Mouse (Mus musculus) hindbrain, embryonic 13.5 days (tissue): ENCODE results near the gene H2afz. TPM values are rescaled to one million over a fixed set of nuclear protein-coding genes. Genes with fewer than 3 reads are reported as not detected.
"Not testable (repeated sequence)": the region's sequence is repeated elsewhere in the genome, so short reads cannot be mapped to it uniquely, and the experiment has no call there.

ENCODE experiments used
- ATAC-seq: fragments of 200-750 bp; cut with Nextera tagmentation; 2 replicates; pipeline ENCODE4 v1.8.0; 2017; ENCODE audit warnings: moderate TSS enrichment; ENCODE audit not compliant: low FRiP score
- H3K27ac ChIP-seq: fragments of 300-500 bp; sonication (generic); 2 replicates; pipeline ENCODE4 v1.5.1; 2015; ENCODE audit warnings: inconsistent platforms, mild to moderate bottlenecking, moderate library complexity
- H3K27me3 ChIP-seq: fragments of 300-500 bp; sonication (generic); 2 replicates; pipeline ENCODE4 v1.6.1; 2015; ENCODE audit warnings: mild to moderate bottlenecking, inconsistent platforms
- H3K36me3 ChIP-seq: fragments of 300-500 bp; sonication (generic); 2 replicates; pipeline ENCODE4 v1.6.1; 2015; ENCODE audit warnings: mild to moderate bottlenecking, inconsistent platforms
- H3K4me1 ChIP-seq: fragments of 300-500 bp; sonication (generic); replicated peaks from 2 replicates; pipeline ENCODE4 v1.6.1; 2015; ENCODE audit warnings: inconsistent platforms
- H3K4me2 ChIP-seq: fragments of 300-500 bp; sonication (generic); 2 replicates; pipeline ENCODE4 v1.6.1; 2015; ENCODE audit warnings: inconsistent platforms, mild to moderate bottlenecking, moderate library complexity
- H3K4me3 ChIP-seq: fragments of 300-500 bp; sonication (generic); 2 replicates; pipeline ENCODE4 v1.5.1; 2015; ENCODE audit warnings: mild to moderate bottlenecking, inconsistent platforms
- H3K9ac ChIP-seq: fragments of 300-500 bp; sonication (generic); 2 replicates; pipeline ENCODE4 v1.6.1; 2015; ENCODE audit warnings: mild to moderate bottlenecking, inconsistent platforms
- H3K9me3 ChIP-seq: fragments of 300-500 bp; sonication (generic); 2 replicates; pipeline ENCODE4 v1.6.1; 2016; ENCODE audit warnings: inconsistent platforms
- WGBS: fragments of 180-500 bp; shearing (Covaris S2); methylation state at CpG from one replicate; pipeline ENCODE4 v1.1.7; 2015; 5-methylcytosine and 5-hydroxymethylcytosine counted together
- polyA plus RNA-seq: library from polyadenylated mRNA; unstranded; fragments of >200 nt; fragmentation: Nextera tagmentation; extraction: Ambion mirVana; gene quantifications from 2 replicates; pipeline ENCODE4 v1.2.1, GENCODE M21; 2015

Gene H2afz
- polyA plus RNA-seq, 1 experiment from 2014 or later: 1,041 TPM

DNA sequence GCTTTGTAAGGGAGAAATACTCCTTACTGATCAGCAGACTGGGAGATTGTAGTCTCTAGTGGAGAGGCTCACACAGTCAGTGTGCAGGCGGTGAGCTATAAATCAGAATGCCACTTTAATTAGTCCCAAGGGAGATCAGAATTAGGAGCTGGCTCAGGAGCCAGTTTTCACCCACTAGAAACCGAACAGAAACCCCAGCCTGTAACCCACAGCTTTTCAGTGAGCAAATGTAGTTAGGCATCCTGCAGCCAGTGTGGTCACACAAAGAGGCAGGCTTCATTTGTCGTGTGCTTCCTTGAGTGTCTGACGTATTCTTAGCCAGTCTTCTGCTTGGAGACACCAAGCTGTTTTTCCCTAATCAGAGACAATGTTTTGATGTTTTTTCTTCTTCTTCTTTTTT lies 32.1 kb downstream of the H2afz start:
- H3K4me2 ChIP-seq: no peak overlapping the region
- no peak overlapping the region for H3K27ac ChIP-seq
- H3K4me1 ChIP-seq: no peaks in the 10 kb centered on the region
- WGBS: 85% methylated on average over 4 of the region's 4 CpGs
- H3K4me3 ChIP-seq: no peak overlapping the region
- no peaks in the 10 kb centered on the region for H3K9me3 ChIP-seq
- no peak for ATAC-seq
- H3K36me3 ChIP-seq: peaks cover 45% of the 10 kb centered on the region
- H3K27me3 ChIP-seq: no peaks in the 10 kb centered on the region
- H3K9ac ChIP-seq: no peak overlapping the region

DNA sequence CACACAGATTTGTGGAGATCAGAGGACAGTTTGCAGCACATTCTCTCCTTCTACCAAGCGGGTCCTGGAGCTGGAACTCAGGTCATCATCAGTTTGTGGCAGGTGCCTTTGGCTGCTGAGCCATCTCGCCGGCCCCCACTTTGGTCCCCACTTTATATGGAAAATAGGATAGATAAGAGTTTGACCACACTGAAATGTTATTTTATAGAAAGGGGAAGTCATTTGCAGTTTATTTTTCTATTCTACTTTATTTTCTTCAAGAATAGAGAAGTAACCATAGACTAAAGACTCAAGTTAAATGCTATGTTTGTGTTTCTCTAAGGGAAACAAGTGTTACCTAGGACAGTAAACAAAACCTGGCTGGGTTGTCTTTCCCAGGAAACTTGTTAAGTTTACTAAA lies 32.6 kb downstream of the H2afz start:
- no peak for ATAC-seq
- H3K9ac ChIP-seq: no peak overlapping the region
- H3K27me3 ChIP-seq: no peaks in the 10 kb centered on the region
- H3K4me2 ChIP-seq: no peak overlapping the region
- no peaks in the 10 kb centered on the region for H3K9me3 ChIP-seq
- H3K4me1 ChIP-seq: no peaks in the 10 kb centered on the region
- H3K27ac ChIP-seq: no peak overlapping the region
- H3K36me3 ChIP-seq: peaks cover 45% of the 10 kb centered on the region
- H3K4me3 ChIP-seq: no peak overlapping the region
- 96% methylated on average over 3 of the region's 3 CpGs for WGBS

DNA sequence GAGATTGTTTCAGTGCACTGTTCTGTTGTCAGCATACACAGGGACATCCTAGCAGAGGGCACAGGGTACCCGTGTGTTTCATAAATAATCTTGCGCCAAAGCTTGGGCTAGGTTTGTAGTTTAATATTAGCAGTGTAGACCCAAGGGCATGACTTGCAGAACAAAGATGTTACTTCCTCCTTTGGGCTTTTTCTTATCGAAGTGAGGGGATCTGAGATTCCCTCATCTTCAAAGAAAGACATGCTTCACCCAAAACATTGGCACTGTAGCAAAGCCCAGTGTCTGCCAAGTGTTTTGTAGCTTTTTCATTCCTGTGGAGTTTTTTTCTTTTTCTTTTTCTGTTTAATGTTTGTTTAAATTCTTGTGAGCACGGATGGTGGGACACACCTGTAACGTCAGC lies 33.4 kb downstream of the H2afz start:
- ATAC-seq: no peak
- Histone ChIP-seq H3K27me3 (no peaks in the 10 kb centered on the region), H3K4me3 (no peak overlapping the region), H3K4me1 (no peaks in the 10 kb centered on the region), H3K36me3 (peaks cover 44% of the 10 kb centered on the region), H3K27ac (no peak overlapping the region), H3K9ac (no peak overlapping the region), H3K9me3 (no peaks in the 10 kb centered on the region), H3K4me2 (no peak overlapping the region)
- 94% methylated on average over 5 of the region's 5 CpGs for WGBS

DNA sequence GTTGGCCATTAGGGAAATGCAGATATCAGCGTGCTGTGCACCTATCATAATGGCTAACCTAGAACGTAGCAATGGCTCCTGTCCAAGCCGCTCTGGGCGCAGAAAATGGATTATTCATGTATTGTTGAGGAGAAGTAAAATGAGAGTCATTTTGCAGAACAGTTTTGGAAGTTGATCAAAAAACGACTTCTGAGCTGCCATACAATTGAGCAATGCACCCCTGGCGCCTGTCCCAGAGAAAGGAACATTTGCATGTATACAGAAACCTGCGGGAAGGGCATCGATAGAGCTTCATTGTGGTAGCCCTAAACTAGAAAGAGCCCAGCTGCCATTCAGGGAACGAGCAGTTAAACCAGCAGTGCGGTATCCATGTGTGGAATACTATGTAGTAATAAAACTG lies 35.9 kb downstream of the H2afz start:
- ATAC-seq: peak; percentile 49
- Histone ChIP-seq H3K4me2 (no peak overlapping the region), H3K9ac (no peak overlapping the region), H3K9me3 (no peaks in the 10 kb centered on the region), H3K27me3 (no peaks in the 10 kb centered on the region), H3K36me3 (peaks cover 42% of the 10 kb centered on the region), H3K4me1 (no peaks in the 10 kb centered on the region), H3K27ac (no peak overlapping the region), H3K4me3 (no peak overlapping the region)
- 63% methylated on average over 10 of the region's 10 CpGs for WGBS

DNA sequence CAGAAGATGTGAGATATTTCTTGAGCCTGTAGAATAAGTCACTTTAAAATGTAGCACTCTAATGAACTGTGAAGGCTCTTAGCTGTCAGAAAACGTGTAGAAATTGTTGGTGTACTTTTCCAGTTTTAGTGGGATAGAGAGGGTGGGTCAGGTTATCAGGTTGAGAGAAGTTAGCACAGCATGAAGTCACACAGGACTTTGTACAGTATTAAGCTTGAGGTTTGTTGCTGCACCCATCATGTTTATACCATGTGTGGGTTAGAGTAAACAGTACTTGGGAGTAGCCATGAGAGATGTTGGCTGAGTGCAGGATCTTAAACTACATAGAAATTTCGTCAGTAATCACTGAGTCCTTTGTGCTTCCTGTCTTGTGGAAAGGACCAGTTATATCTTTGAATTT lies 48.8 kb downstream of the H2afz start:
- no peak for ATAC-seq
- Histone ChIP-seq H3K27me3 (no peaks in the 10 kb centered on the region), H3K4me2 (no peak overlapping the region), H3K4me1 (peaks cover 11% of the 10 kb centered on the region), H3K27ac (no peak overlapping the region), H3K9ac (no peak overlapping the region), H3K9me3 (no peaks in the 10 kb centered on the region), H3K36me3 (peaks cover 8% of the 10 kb centered on the region), H3K4me3 (no peak overlapping the region)
- 76% methylated on average over 2 of the region's 2 CpGs for WGBS

DNA sequence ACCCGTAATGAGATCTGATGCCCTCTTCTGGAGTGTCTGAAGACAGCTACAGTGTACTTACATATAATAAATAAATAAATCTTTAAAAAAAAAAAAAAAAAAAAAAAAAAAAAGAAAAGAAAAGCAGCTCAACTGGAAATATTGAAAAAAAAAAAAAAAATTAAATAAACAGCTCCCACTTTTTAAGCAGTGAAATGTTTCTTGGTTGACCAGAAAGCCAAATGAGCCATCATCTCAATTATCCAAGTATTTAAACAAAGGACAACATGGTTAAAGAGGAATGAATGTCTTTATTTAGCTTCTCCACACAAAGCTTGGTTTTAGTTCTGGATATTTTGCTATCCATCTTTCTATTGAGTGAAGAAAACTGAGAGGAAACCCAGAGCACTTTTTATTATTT lies 50.3 kb downstream of the H2afz start:
- H3K27ac ChIP-seq, H3K27me3 ChIP-seq, H3K9ac ChIP-seq, ATAC-seq, H3K4me2 ChIP-seq, H3K9me3 ChIP-seq, H3K36me3 ChIP-seq, H3K4me3 ChIP-seq: not testable (repeated sequence)
- no CpG with 5 or more reads among the region's 1 CpGs for WGBS
- peaks cover 19% of the 10 kb centered on the region for H3K4me1 ChIP-seq

Other genes starting within 250 kb of the H2afz start
- gene Ddit4l, start 242.9 kb upstream of the H2afz start, polyA plus RNA-seq: 9.6 and 12.5 TPM in 2 replicates
- gene Gm21962, start 193.0 kb upstream of the H2afz start, polyA plus RNA-seq: not detected in 2 replicates
- 11.7 and 11.9 TPM in 2 replicates for gene Dnajb14, start 3.2 kb downstream of the H2afz start, polyA plus RNA-seq
- gene Lamtor3, start 54.0 kb downstream of the H2afz start, polyA plus RNA-seq: 121 and 130 TPM in 2 replicates
- gene Dapp1, start 117.1 kb downstream of the H2afz start, polyA plus RNA-seq: 1.8 and 1.9 TPM in 2 replicates
- gene 1110002E22Rik, start 200.6 kb downstream of the H2afz start, polyA plus RNA-seq: 0.12 and 0.18 TPM in 2 replicates
- 0.12 TPM in 1 of 2 replicates, not detected in the other for gene Gm5105, start 202.9 kb downstream of the H2afz start, polyA plus RNA-seq